Mouse (Mus musculus): Measurements from ENCODE around the gene Rnf19b. TPM values are rescaled to one million over a fixed set of nuclear protein-coding genes. Genes with fewer than 3 reads are reported as not detected.

The Rnf19b gene
- polyA plus RNA-seq, 1 experiment from 2014 or later = 11.0 TPM

GRCm38 (mm10) chr4:129024775-129025174, 33.3 kb upstream of the Rnf19b start:
- Histone ChIP-seq H3K4me3 (ENCODE audit: low read depth, low read length) (no peak overlapping the region), H3K9me3 (ENCODE audit: control insufficient read depth) (no peaks in the 10 kb centered on the region), H3K9ac (ENCODE audit: low read depth, low read length) (no peak overlapping the region), H3K4me2 (replicated peaks; ENCODE audit: low read depth) (no peak overlapping the region; the same call in 1 of the 2 replicates), H3K36me3 (ENCODE audit: control insufficient read depth, insufficient read depth) (no peaks in the 10 kb centered on the region), H3K27me3 (replicated peaks; ENCODE audit: control insufficient read depth, insufficient read depth, low read length) (no peaks in the 10 kb centered on the region), H3K27ac (ENCODE audit: low read depth, low read length) (no peak overlapping the region), H3K4me1 (replicated peaks; ENCODE audit: control insufficient read depth, insufficient read depth, low read length) (no peaks in the 10 kb centered on the region)
- TF ChIP-seq CTCF (IDR thresholded peaks at IDR 0.05; ENCODE audit: low read depth) = no peak
- ATAC-seq = peak; percentile 89
- WGBS = 12% methylated on average over 6 of the region's 6 CpGs

GRCm38 (mm10) chr4:129025707-129026106, 32.4 kb upstream of the Rnf19b start:
- no peak overlapping the region for H3K9ac ChIP-seq (ENCODE audit: low read depth, low read length)
- ATAC-seq = no peak
- TF ChIP-seq CTCF (IDR thresholded peaks at IDR 0.05; ENCODE audit: low read depth) = no peak
- H3K9me3 ChIP-seq (ENCODE audit: control insufficient read depth) = no peaks in the 10 kb centered on the region
- H3K4me2 ChIP-seq (replicated peaks; ENCODE audit: low read depth) = no peak overlapping the region
- no peaks in the 10 kb centered on the region for H3K27me3 ChIP-seq (replicated peaks; ENCODE audit: control insufficient read depth, insufficient read depth, low read length)
- no peaks in the 10 kb centered on the region for H3K36me3 ChIP-seq (ENCODE audit: control insufficient read depth, insufficient read depth)
- H3K4me3 ChIP-seq (ENCODE audit: low read depth, low read length) = no peak overlapping the region
- WGBS = 92% methylated on average over 3 of the region's 3 CpGs
- no peaks in the 10 kb centered on the region for H3K4me1 ChIP-seq (replicated peaks; ENCODE audit: control insufficient read depth, insufficient read depth, low read length)
- H3K27ac ChIP-seq (ENCODE audit: low read depth, low read length) = no peak overlapping the region

GRCm38 (mm10) chr4:129030746-129031145, 27.3 kb upstream of the Rnf19b start:
- Histone ChIP-seq H3K36me3 (ENCODE audit: control insufficient read depth, insufficient read depth) (no peaks in the 10 kb centered on the region), H3K9ac (ENCODE audit: low read depth, low read length) (no peak overlapping the region), H3K27ac (ENCODE audit: low read depth, low read length) (no peak overlapping the region), H3K9me3 (ENCODE audit: control insufficient read depth) (no peaks in the 10 kb centered on the region), H3K4me1 (replicated peaks; ENCODE audit: control insufficient read depth, insufficient read depth, low read length) (peaks cover 5% of the 10 kb centered on the region), H3K4me3 (ENCODE audit: low read depth, low read length) (no peak overlapping the region), H3K27me3 (replicated peaks; ENCODE audit: control insufficient read depth, insufficient read depth, low read length) (no peaks in the 10 kb centered on the region), H3K4me2 (replicated peaks; ENCODE audit: low read depth) (no peak overlapping the region)
- 92% methylated on average over 4 of the region's 4 CpGs for WGBS
- no peak for TF ChIP-seq CTCF (IDR thresholded peaks at IDR 0.05; ENCODE audit: low read depth)
- no peak for ATAC-seq

- TF ChIP-seq CTCF (IDR thresholded peaks at IDR 0.05; ENCODE audit: low read depth) = no peak
- H3K9ac ChIP-seq (ENCODE audit: low read depth, low read length) = no peak overlapping the region
- H3K36me3 ChIP-seq (ENCODE audit: control insufficient read depth, insufficient read depth) = no peaks in the 10 kb centered on the region
- H3K4me1 ChIP-seq (replicated peaks; ENCODE audit: control insufficient read depth, insufficient read depth, low read length) = peaks cover 5% of the 10 kb centered on the region
- H3K4me3 ChIP-seq (ENCODE audit: low read depth, low read length) = no peak overlapping the region
- no peak overlapping the region for H3K27ac ChIP-seq (ENCODE audit: low read depth, low read length)
- H3K27me3 ChIP-seq (replicated peaks; ENCODE audit: control insufficient read depth, insufficient read depth, low read length) = no peaks in the 10 kb centered on the region
- no peaks in the 10 kb centered on the region for H3K9me3 ChIP-seq (ENCODE audit: control insufficient read depth)
- no peak overlapping the region for H3K4me2 ChIP-seq (replicated peaks; ENCODE audit: low read depth)
- 83% methylated on average over 8 of the region's 8 CpGs for WGBS
- no peak for ATAC-seq
These were observed 26.6 kb upstream of the Rnf19b start for GRCm38 (mm10) chr4:129031408-129031965.

GRCm38 (mm10) chr4:129032133-129032962, 25.7 kb upstream of the Rnf19b start:
- no peak overlapping the region for H3K27ac ChIP-seq (ENCODE audit: low read depth, low read length)
- no peak overlapping the region for H3K4me2 ChIP-seq (replicated peaks; ENCODE audit: low read depth)
- no peak for TF ChIP-seq CTCF (IDR thresholded peaks at IDR 0.05; ENCODE audit: low read depth)
- no peaks in the 10 kb centered on the region for H3K9me3 ChIP-seq (ENCODE audit: control insufficient read depth)
- peaks cover 5% of the 10 kb centered on the region for H3K4me1 ChIP-seq (replicated peaks; ENCODE audit: control insufficient read depth, insufficient read depth, low read length)
- 74% methylated on average over 11 of the region's 11 CpGs for WGBS
- H3K9ac ChIP-seq (ENCODE audit: low read depth, low read length) = no peak overlapping the region
- no peaks in the 10 kb centered on the region for H3K27me3 ChIP-seq (replicated peaks; ENCODE audit: control insufficient read depth, insufficient read depth, low read length)
- ATAC-seq = no peak
- no peak overlapping the region for H3K4me3 ChIP-seq (ENCODE audit: low read depth, low read length)
- H3K36me3 ChIP-seq (ENCODE audit: control insufficient read depth, insufficient read depth) = no peaks in the 10 kb centered on the region

GRCm38 (mm10) chr4:129032963-129033951, 24.8 kb upstream of the Rnf19b start:
- no peak overlapping the region for H3K27ac ChIP-seq (ENCODE audit: low read depth, low read length)
- H3K36me3 ChIP-seq (ENCODE audit: control insufficient read depth, insufficient read depth) = no peaks in the 10 kb centered on the region
- H3K4me2 ChIP-seq (replicated peaks; ENCODE audit: low read depth) = peak overlapping the region; percentile 46
- TF ChIP-seq CTCF (IDR thresholded peaks at IDR 0.05; ENCODE audit: low read depth) = peak; percentile 29
- H3K27me3 ChIP-seq (replicated peaks; ENCODE audit: control insufficient read depth, insufficient read depth, low read length) = no peaks in the 10 kb centered on the region
- H3K4me1 ChIP-seq (replicated peaks; ENCODE audit: control insufficient read depth, insufficient read depth, low read length) = peaks cover 5% of the 10 kb centered on the region
- WGBS = 18% methylated on average over 17 of the region's 17 CpGs
- no peak overlapping the region for H3K4me3 ChIP-seq (ENCODE audit: low read depth, low read length)
- no peak overlapping the region for H3K9ac ChIP-seq (ENCODE audit: low read depth, low read length)
- no peaks in the 10 kb centered on the region for H3K9me3 ChIP-seq (ENCODE audit: control insufficient read depth)
- peak; percentile 77 for ATAC-seq
